Mouse (Mus musculus) heart, postnatal 0 days (tissue): ENCODE measurements around the gene Zfp575. TPM values are rescaled to one million over a fixed set of nuclear protein-coding genes. Genes with fewer than 3 reads are reported as not detected.
A peak's percentile ranks its signal among the peaks of the same experiment; 100 is the strongest.

Source experiments
- ATAC-seq: fragments of 200-750 bp; cut with Nextera tagmentation; 2 replicates; pipeline ENCODE4 v1.8.0; 2017; ENCODE audit warnings: low read depth, moderate number of reproducible peaks, moderate library complexity; ENCODE audit not compliant: insufficient read depth
- DNase-seq: peaks from one replicate; pipeline ENCODE4 v3.0.0-alpha.2; 2016; ENCODE audit warnings: low spot score
- H3K27ac ChIP-seq: fragments of 300-500 bp; sonication (generic); 2 replicates; pipeline ENCODE4 v1.5.1; 2014; ENCODE audit warnings: low read depth, mild to moderate bottlenecking
- H3K27me3 ChIP-seq: fragments of 300-500 bp; sonication (generic); 2 replicates; pipeline ENCODE4 v1.6.1; 2014; ENCODE audit warnings: low read length, mixed read lengths; ENCODE audit not compliant: control insufficient read depth, insufficient read depth
- H3K36me3 ChIP-seq: fragments of 300-500 bp; sonication (generic); replicated peaks from 2 replicates; pipeline ENCODE4 v1.6.1; 2014; ENCODE audit warnings: low read length, mixed read lengths; ENCODE audit not compliant: control insufficient read depth, insufficient read depth
- H3K4me1 ChIP-seq: fragments of 300-500 bp; sonication (generic); 2 replicates; pipeline ENCODE4 v1.6.1; 2014; ENCODE audit warnings: antibody characterized with exemption; ENCODE audit not compliant: control insufficient read depth, insufficient read depth
- H3K4me2 ChIP-seq: fragments of 300-500 bp; sonication (generic); 2 replicates; pipeline ENCODE4 v1.6.1; 2014; ENCODE audit warnings: low read depth, mild to moderate bottlenecking, low read length, moderate library complexity
- H3K4me3 ChIP-seq: fragments of 300-500 bp; sonication (generic); 2 replicates; pipeline ENCODE4 v1.5.1; 2014; ENCODE audit warnings: low read depth, low read length
- H3K9ac ChIP-seq: fragments of 300-500 bp; sonication (generic); replicated peaks from 2 replicates; pipeline ENCODE4 v1.6.1; 2014; ENCODE audit warnings: low read depth, low read length, mixed read lengths
- H3K9me3 ChIP-seq: fragments of 300-500 bp; sonication (generic); replicated peaks from 2 replicates; pipeline ENCODE4 v1.6.1; 2016; ENCODE audit warnings: low read length; ENCODE audit not compliant: control insufficient read depth
- CTCF ChIP-seq: IDR thresholded peaks from 2 replicates; pipeline ENCODE4 v1.5.1; 2016; ENCODE audit warnings: antibody characterized with exemption, control low read depth, low read depth
- EP300 ChIP-seq: IDR thresholded peaks from 2 replicates; pipeline ENCODE4 v1.6.1; 2016; ENCODE audit warnings: antibody characterized with exemption, low read depth
- WGBS: fragments of 180-500 bp; shearing (Covaris S2); extraction: QIAGEN DNeasy Blood & Tissue Kit; methylation state at CpG from one replicate; pipeline ENCODE4 v1.1.7; 2014; 5-methylcytosine and 5-hydroxymethylcytosine counted together
- polyA plus RNA-seq: library from polyadenylated mRNA; unstranded; fragments of >200 nt; fragmentation: Nextera tagmentation; extraction: Ambion mirVana; gene quantifications from 2 replicates; pipeline ENCODE4 v1.2.1, GENCODE M21; 2015
- total RNA-seq: library from RNA; depleted of rRNA; stranded (reverse); fragments of >200 nt; gene quantifications from 2 replicates; pipeline ENCODE4 v1.2.3, GENCODE M21; 2014; ENCODE audit warnings: low replicate concordance

Gene Zfp575
- total and polyA plus RNA-seq, 2 experiments from 2014 or later = 0.04 to 0.67 TPM

DNA sequence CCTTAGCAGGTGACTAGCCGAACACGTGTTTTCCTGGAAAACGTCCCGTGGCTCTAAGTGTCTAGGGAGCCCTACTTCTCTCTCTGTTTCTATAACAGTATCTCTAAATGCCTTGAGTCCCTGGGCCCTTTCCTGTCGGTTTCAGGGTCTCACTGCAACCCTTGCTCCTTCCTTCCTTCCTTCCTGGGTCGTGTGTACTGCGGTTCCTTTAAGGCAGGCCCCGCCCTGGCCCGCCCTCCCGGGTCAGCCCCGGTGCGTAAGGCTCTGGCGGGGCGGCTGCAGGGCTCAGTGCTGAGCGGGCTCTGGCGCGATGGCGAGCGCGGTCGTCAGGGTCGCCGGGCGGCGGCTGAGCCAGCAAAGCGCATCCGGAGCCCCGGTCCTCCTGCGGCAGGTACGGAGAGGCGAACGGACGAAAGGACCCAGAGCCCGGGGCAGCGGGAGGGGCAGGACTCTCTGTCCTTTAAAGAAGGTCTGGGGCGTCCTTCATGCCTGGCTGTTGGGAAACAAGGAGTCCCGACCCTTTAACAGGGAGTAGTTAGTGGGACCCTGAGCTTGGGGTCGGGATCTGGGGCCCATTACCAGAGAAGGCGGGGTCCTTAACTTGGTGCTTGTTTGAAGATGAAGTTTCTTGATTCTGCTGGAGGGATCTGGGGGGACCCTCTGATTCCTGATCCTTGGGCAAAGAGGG, 6.3 kb upstream of the Zfp575 start:
- Histone ChIP-seq H3K9ac (peak overlapping the region; percentile 62), H3K36me3 (no peaks in the 10 kb centered on the region), H3K4me1 (peaks cover 5% of the 10 kb centered on the region; the same call in 1 of the 2 replicates), H3K4me2 (peak overlapping the region; percentile 86), H3K27ac (no peak overlapping the region), H3K4me3 (peak overlapping the region; percentile 75), H3K9me3 (no peaks in the 10 kb centered on the region), H3K27me3 (no peaks in the 10 kb centered on the region)
- DNase-seq = peak; percentile 51
- ATAC-seq = peak; percentile 90
- WGBS = 1% methylated on average over 38 of the region's 39 CpGs
- TF ChIP-seq EP300 (no peak), CTCF (no peak)

DNA sequence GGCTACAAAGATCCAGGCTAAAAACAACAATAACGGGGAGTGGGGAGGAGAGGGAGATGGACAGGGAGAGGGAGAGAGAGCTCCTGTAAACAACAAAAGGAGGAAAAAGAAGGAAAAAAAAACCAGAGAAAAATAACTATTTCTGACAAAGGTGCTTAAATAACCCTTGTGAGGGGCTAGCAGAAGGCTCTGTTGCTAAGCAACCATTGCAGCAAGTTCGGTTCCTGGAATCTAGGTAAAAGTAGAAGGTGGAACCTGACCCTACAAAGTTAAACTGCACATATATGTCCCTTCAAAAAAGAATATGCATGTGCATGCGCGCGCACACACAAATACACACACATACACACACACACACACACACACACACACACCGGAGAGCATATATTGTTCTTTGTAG, 5.3 kb upstream of the Zfp575 start:
- no peak overlapping the region for H3K27ac ChIP-seq
- H3K36me3 ChIP-seq = no peaks in the 10 kb centered on the region
- H3K4me2 ChIP-seq = no peak overlapping the region
- peaks cover 5% of the 10 kb centered on the region; the same call in 1 of the 2 replicates for H3K4me1 ChIP-seq
- DNase-seq (no peak), ATAC-seq (no peak)
- H3K9me3 ChIP-seq = no peaks in the 10 kb centered on the region
- WGBS = 88% methylated on average over 6 of the region's 6 CpGs
- no peaks in the 10 kb centered on the region for H3K27me3 ChIP-seq
- no peak overlapping the region for H3K9ac ChIP-seq
- TF ChIP-seq CTCF (no peak), EP300 (no peak)
- no peak overlapping the region for H3K4me3 ChIP-seq

DNA sequence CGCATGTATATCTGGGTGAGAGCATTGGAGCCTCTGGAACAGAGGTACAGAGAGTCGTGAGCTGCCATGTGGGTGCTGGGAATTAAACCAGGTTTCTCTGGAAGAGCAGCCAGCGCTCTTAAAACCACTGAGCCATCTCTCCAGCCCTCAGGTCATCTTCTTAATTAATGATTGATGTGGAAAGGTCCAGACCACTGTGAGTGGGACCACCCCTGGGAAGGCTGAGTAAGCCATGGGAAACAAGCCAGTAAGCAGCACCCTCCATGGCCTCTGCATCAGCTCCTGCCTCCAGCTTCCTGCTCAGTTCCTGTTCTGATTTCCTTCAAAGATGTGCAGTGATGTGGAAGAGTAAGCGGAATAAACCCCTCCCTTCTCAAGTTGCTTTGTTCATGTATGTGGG, 4.7 kb upstream of the Zfp575 start:
- WGBS = 63% methylated on average over 4 of the region's 4 CpGs
- TF ChIP-seq CTCF (no peak), EP300 (no peak)
- Histone ChIP-seq H3K9ac (no peak overlapping the region), H3K27me3 (peaks cover 2% of the 10 kb centered on the region), H3K4me2 (no peak overlapping the region), H3K4me1 (peaks cover 5% of the 10 kb centered on the region; the same call in 1 of the 2 replicates), H3K27ac (no peak overlapping the region), H3K36me3 (no peaks in the 10 kb centered on the region), H3K4me3 (no peak overlapping the region), H3K9me3 (no peaks in the 10 kb centered on the region)
- DNase-seq (no peak), ATAC-seq (no peak)

DNA sequence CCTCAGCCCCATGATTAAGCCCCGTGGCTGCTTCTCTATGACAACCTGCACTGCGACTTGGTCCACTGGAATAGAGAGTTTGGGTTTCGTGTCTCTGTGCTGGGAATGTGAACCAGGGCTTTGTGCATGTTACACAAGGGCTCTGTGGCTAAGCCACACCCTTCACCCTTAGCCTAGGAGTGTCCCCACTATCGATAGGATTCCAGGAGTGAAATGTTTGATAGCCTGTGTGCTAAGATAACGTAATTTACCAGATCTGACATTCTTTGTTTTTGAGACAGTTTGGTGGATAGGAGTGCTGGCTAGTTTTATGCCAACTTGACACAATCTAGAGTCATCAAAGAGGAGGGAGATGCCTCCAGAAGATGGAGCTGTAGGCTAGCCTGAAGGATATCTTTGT, 4.3 kb upstream of the Zfp575 start:
- no peak overlapping the region for H3K4me2 ChIP-seq
- H3K27me3 ChIP-seq = peaks cover 6% of the 10 kb centered on the region
- no peak overlapping the region for H3K9ac ChIP-seq
- no peak overlapping the region for H3K27ac ChIP-seq
- no peaks in the 10 kb centered on the region for H3K9me3 ChIP-seq
- TF ChIP-seq CTCF = no peak
- no peak for TF ChIP-seq EP300
- WGBS = 68% methylated on average over 5 of the region's 5 CpGs
- H3K4me1 ChIP-seq = peaks cover 5% of the 10 kb centered on the region; the same call in 1 of the 2 replicates
- no peaks in the 10 kb centered on the region for H3K36me3 ChIP-seq
- DNase-seq (no peak), ATAC-seq (no peak)
- H3K4me3 ChIP-seq = no peak overlapping the region

DNA sequence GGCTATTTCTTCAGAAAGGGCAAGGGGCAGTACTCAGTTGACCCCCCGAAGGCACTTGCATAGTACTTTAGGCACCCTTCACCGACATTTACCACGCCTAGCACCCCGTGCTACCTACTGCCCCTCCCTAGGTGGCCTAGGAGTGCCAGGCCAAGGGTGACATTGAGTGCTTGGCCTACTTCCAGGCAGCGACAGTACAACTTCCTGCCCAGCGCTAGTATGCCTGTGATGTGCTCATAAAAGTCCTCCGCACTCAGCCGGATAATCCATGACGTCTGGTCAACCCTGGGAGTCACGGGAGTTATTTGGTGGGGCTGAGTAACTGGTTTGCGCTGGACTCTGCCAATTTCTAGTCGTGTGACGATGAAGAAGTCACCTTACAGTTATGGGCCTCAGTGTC, 895 bp upstream of the Zfp575 start:
- ATAC-seq (peak; percentile 43; the same call in 1 of the 2 replicates), DNase-seq (no peak)
- 57% methylated on average over 13 of the region's 13 CpGs for WGBS

More for the DNA sequence above, 895 bp upstream of the Zfp575 start:
- TF ChIP-seq EP300 (no peak), CTCF (no peak)
- Histone ChIP-seq H3K4me3 (no peak overlapping the region), H3K27ac (no peak overlapping the region), H3K36me3 (no peaks in the 10 kb centered on the region), H3K9me3 (no peaks in the 10 kb centered on the region), H3K9ac (no peak overlapping the region), H3K4me1 (peaks cover 2% of the 10 kb centered on the region; the same call in 1 of the 2 replicates), H3K4me2 (no peak overlapping the region), H3K27me3 (peaks cover 27% of the 10 kb centered on the region)
